In genomic region chr4:145151103-145151486, GRCm38 (mm10) we compare ENCODE assay signal across 22 mouse cellular contexts.
"Had no signal": no experiment of that assay in that cellular context is flagged by ENCODE, and none has a peak within 500 bp of the region (broad histone marks: within the 10 kb centered on the region; RNA-seq: fewer than 3 reads in every experiment).

No protein-coding gene starts in this region.

- H3K27me3 ChIP-seq: heart, embryonic 13.5 days; heart, embryonic 15.5 days; hindbrain, embryonic 13.5 days; hindbrain, embryonic 15.5 days; kidney, embryonic 15.5 days; limb, embryonic 13.5 days; limb, embryonic 15.5 days had no signal

- H3K27ac ChIP-seq: heart, embryonic 13.5 days; heart, embryonic 15.5 days; hindbrain, embryonic 13.5 days; hindbrain, embryonic 15.5 days; hindbrain, postnatal 0 days; kidney, embryonic 15.5 days; kidney, postnatal 0 days; limb, embryonic 13.5 days; limb, embryonic 15.5 days had no signal

- H3K4me1 ChIP-seq: hindbrain, embryonic 13.5 days; hindbrain, embryonic 15.5 days; kidney, embryonic 15.5 days; limb, embryonic 15.5 days had no signal

- DNase-seq: gastrocnemius, postnatal 14 days; gastrocnemius, postnatal 36 days; heart, adult 11 months; heart, postnatal 14 days; heart, postnatal 36 days; kidney, adult 11 months; kidney, adult 2 months; kidney, adult 9 months; kidney, postnatal 14 days; layer of hippocampus, adult 9-11 months; layer of hippocampus, postnatal 36 days; left cerebral cortex, postnatal 4 days had no signal

- H3K9ac ChIP-seq: heart, embryonic 13.5 days; heart, embryonic 15.5 days; hindbrain, embryonic 13.5 days; hindbrain, embryonic 15.5 days; kidney, embryonic 15.5 days; limb, embryonic 13.5 days; limb, embryonic 15.5 days had no signal

- H3K9me3 ChIP-seq: heart, embryonic 13.5 days; heart, embryonic 15.5 days; hindbrain, embryonic 13.5 days; hindbrain, embryonic 15.5 days; kidney, embryonic 15.5 days; limb, embryonic 13.5 days; limb, embryonic 15.5 days had no signal

- H3K4me2 ChIP-seq: heart, embryonic 11.5 days; heart, embryonic 13.5 days; heart, embryonic 15.5 days; hindbrain, embryonic 13.5 days; hindbrain, embryonic 15.5 days; kidney, embryonic 15.5 days; limb, embryonic 13.5 days; limb, embryonic 15.5 days had no signal

- H3K4me3 ChIP-seq: heart, embryonic 13.5 days; heart, embryonic 15.5 days; hindbrain, embryonic 13.5 days; hindbrain, embryonic 15.5 days; kidney, embryonic 15.5 days; limb, embryonic 13.5 days; limb, embryonic 15.5 days had no signal
